Mouse (Mus musculus) lung, postnatal 0 days (tissue): Measurements from ENCODE around the gene Tmed8.

Experiments used
- CTCF ChIP-seq: IDR thresholded peaks from 2 replicates; pipeline ENCODE4 v1.5.1; 2016; ENCODE audit warnings: antibody characterized with exemption, mild to moderate bottlenecking
- EP300 ChIP-seq: IDR thresholded peaks from 2 replicates; pipeline ENCODE4 v1.6.1; 2016; ENCODE audit warnings: antibody characterized with exemption, mild to moderate bottlenecking, control low read depth

DNA sequence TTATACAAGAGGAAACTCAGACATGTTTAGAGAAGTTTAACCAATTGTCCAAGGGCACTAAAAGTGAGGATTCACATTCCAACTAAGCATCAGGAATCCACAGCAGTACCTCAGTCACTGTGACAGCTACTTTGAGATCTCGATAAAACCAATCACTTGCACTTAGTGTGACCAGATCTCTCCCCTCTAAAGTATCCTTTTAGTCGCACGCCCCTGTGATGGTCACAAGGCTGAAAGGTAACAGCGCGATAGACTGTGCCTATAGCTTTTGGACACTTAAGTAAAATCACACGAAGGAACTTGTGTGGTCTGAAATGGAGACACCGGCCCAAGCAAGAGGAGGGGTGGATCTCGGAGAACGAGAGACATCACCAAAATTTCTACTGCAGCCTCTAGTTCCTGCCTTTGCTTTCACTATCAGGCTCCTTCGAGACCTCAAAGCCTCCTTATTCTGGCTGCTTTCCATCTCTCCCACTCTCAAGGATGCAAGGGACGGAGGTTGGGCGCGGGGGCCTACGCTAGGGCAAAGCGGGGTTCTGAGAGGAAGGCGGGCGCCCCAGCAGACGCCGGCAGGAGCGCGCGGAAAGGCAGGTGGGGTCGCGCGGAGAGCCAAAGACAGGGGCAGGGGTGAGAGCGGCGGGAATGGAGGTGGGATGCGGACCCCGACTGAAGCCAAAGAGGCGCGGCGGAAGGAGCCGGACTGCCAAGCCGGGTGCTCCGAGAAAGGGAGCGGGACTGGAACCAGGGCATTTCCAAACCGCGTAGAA is 865 bp downstream of the Tmed8 start, which contains the start of gene Samd15:
- TF ChIP-seq CTCF (no peak), EP300 (no peak)
